Mouse (Mus musculus) forebrain, embryonic 13.5 days (tissue): ENCODE measurements around the gene Fbxo3. TPM values are rescaled to one million over a fixed set of nuclear protein-coding genes. Genes with fewer than 3 reads are reported as not detected.
"Not testable (repeated sequence)": the region's sequence is repeated elsewhere in the genome, so short reads cannot be mapped to it uniquely, and the experiment has no call there.

Experiments used
- ATAC-seq: fragments of 200-750 bp; cut with Nextera tagmentation; 2 replicates; pipeline ENCODE4 v1.8.0; 2017
- H3K27ac ChIP-seq: fragments of 300-500 bp; sonication (generic); 2 replicates; pipeline ENCODE4 v1.5.1; 2015; ENCODE audit warnings: inconsistent platforms, mild to moderate bottlenecking, moderate library complexity
- H3K27me3 ChIP-seq: fragments of 300-500 bp; sonication (generic); 2 replicates; pipeline ENCODE4 v1.6.1; 2015; ENCODE audit warnings: mild to moderate bottlenecking, inconsistent platforms
- H3K36me3 ChIP-seq: fragments of 300-500 bp; sonication (generic); 2 replicates; pipeline ENCODE4 v1.6.1; 2015; ENCODE audit warnings: mild to moderate bottlenecking, inconsistent platforms; ENCODE audit not compliant: poor library complexity, severe bottlenecking
- H3K4me1 ChIP-seq: fragments of 300-500 bp; sonication (generic); 2 replicates; pipeline ENCODE4 v1.6.1; 2015; ENCODE audit warnings: inconsistent platforms
- H3K4me2 ChIP-seq: fragments of 300-500 bp; sonication (generic); 2 replicates; pipeline ENCODE4 v1.6.1; 2015; ENCODE audit warnings: inconsistent platforms, mild to moderate bottlenecking, moderate library complexity
- H3K4me3 ChIP-seq: fragments of 300-500 bp; sonication (generic); 2 replicates; pipeline ENCODE4 v1.5.1; 2015; ENCODE audit warnings: mild to moderate bottlenecking, inconsistent platforms
- H3K9ac ChIP-seq: fragments of 300-500 bp; sonication (generic); 2 replicates; pipeline ENCODE4 v1.6.1; 2015; ENCODE audit warnings: mild to moderate bottlenecking, inconsistent platforms
- H3K9me3 ChIP-seq: fragments of 300-500 bp; sonication (generic); replicated peaks from 2 replicates; pipeline ENCODE4 v1.6.1; 2016; ENCODE audit warnings: inconsistent platforms
- WGBS: fragments of 180-500 bp; shearing (Covaris S2); methylation state at CpG from one replicate; pipeline ENCODE4 v1.1.7; 2015; 5-methylcytosine and 5-hydroxymethylcytosine counted together
- polyA plus RNA-seq: library from polyadenylated mRNA; unstranded; fragments of >200 nt; fragmentation: Nextera tagmentation; extraction: Ambion mirVana; gene quantifications from 2 replicates; pipeline ENCODE4 v1.2.1, GENCODE M21; 2015

The Fbxo3 gene
- polyA plus RNA-seq, 1 experiment from 2014 or later: 60.2 TPM

DNA sequence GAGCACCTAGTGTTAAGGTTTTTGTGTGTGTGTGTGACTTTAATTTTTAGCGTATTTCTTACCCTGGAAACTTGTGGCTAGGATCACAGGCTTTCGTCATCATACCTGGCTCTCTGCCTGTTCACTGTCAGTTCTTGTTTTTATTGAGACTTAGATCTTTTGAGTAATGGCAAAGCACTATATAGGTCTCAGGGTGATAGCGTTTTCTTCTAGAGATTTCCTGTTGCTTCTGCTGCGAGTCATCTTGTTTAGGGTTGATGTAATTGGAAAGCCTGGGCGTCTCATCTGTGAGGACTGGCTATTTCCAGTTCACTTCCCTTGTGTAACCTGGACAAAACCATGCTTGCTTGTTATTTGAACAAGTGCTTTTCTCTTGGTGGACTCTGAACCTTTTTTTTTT, 14.1 kb downstream of the Fbxo3 start:
- Histone ChIP-seq H3K9me3 (no peaks in the 10 kb centered on the region), H3K4me2 (no peak overlapping the region), H3K4me1 (no peaks in the 10 kb centered on the region), H3K4me3 (no peak overlapping the region), H3K36me3 (peaks cover 47% of the 10 kb centered on the region), H3K9ac (no peak overlapping the region), H3K27me3 (no peaks in the 10 kb centered on the region), H3K27ac (no peak overlapping the region)
- ATAC-seq: no peak
- 77% methylated on average over 5 of the region's 5 CpGs for WGBS

GRCm38 (mm10) chr2:104042766-104043165, 15.2 kb downstream of the Fbxo3 start:
- H3K9me3 ChIP-seq: no peaks in the 10 kb centered on the region

GRCm38 (mm10) chr2:104043624-104044478, 16.3 kb downstream of the Fbxo3 start:
- no peaks in the 10 kb centered on the region for H3K9me3 ChIP-seq
- 54% methylated on average over 5 of the region's 5 CpGs for WGBS
- H3K4me3 ChIP-seq: no peak overlapping the region
- peaks cover 44% of the 10 kb centered on the region for H3K36me3 ChIP-seq
- no peak overlapping the region for H3K4me2 ChIP-seq
- no peak overlapping the region for H3K27ac ChIP-seq
- H3K9ac ChIP-seq: no peak overlapping the region
- no peaks in the 10 kb centered on the region for H3K4me1 ChIP-seq
- ATAC-seq: no peak
- no peaks in the 10 kb centered on the region for H3K27me3 ChIP-seq

More at GRCm38 (mm10) chr2:104042766-104043165, 15.2 kb downstream of the Fbxo3 start:
- no peak overlapping the region for H3K9ac ChIP-seq
- 96% methylated on average over 15 of the region's 15 CpGs for WGBS
- H3K4me2 ChIP-seq: no peak overlapping the region
- peaks cover 38% of the 10 kb centered on the region for H3K36me3 ChIP-seq
- no peaks in the 10 kb centered on the region for H3K27me3 ChIP-seq
- ATAC-seq: no peak
- no peaks in the 10 kb centered on the region for H3K4me1 ChIP-seq
- H3K27ac ChIP-seq: no peak overlapping the region
- H3K4me3 ChIP-seq: no peak overlapping the region

DNA sequence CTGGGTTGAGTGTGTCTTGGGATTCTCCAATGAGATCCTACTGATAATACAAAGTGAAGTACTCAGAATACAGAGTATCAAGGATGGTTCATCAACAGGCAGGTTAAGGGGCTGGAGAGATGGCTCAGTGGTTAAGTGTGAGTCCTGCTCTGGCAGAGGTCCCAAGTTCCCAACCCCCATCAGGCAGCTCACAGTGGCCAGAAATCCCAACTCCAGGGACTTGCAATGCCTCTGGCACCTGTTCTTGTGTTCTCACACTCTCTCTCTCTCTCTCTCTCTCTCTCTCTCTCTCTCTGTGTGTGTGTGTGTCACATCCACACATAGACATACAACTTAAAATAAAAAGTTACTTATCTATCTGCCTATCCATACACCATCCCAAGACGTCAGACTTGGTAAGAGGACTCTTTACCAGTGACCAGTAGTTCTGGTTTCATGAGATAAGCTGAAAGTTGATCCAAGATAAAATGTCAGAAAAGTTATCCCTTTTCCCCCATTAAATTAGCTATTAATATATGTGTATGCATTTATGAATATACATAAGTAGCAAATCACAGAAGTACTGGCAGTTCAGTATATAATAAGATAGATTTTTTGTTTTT, 17.1 kb downstream of the Fbxo3 start:
- WGBS: 95% methylated on average over 1 of the region's 1 CpGs
- H3K9me3 ChIP-seq: no peaks in the 10 kb centered on the region
- ATAC-seq: no peak
- H3K9ac ChIP-seq: no peak overlapping the region
- H3K4me1 ChIP-seq: no peaks in the 10 kb centered on the region
- H3K36me3 ChIP-seq: peaks cover 39% of the 10 kb centered on the region
- H3K4me3 ChIP-seq: no peak overlapping the region
- no peak overlapping the region for H3K4me2 ChIP-seq
- H3K27me3 ChIP-seq: no peaks in the 10 kb centered on the region
- H3K27ac ChIP-seq: no peak overlapping the region

- H3K9me3 ChIP-seq: no peaks in the 10 kb centered on the region
- H3K4me2 ChIP-seq: no peak overlapping the region
- H3K4me1 ChIP-seq: no peaks in the 10 kb centered on the region
- H3K36me3 ChIP-seq: peaks cover 47% of the 10 kb centered on the region
- WGBS: 94% methylated on average over 1 of the region's 1 CpGs
- no peak for ATAC-seq
- no peak overlapping the region for H3K9ac ChIP-seq
- no peaks in the 10 kb centered on the region for H3K27me3 ChIP-seq
- no peak overlapping the region for H3K4me3 ChIP-seq
- H3K27ac ChIP-seq: no peak overlapping the region
Measured at GRCm38 (mm10) chr2:104058381-104058780, 30.9 kb downstream of the Fbxo3 start.

- Histone ChIP-seq H3K27me3 (no peaks in the 10 kb centered on the region), H3K4me1 (no peaks in the 10 kb centered on the region), H3K27ac (no peak overlapping the region), H3K4me3 (no peak overlapping the region), H3K9me3 (no peaks in the 10 kb centered on the region), H3K4me2 (no peak overlapping the region), H3K9ac (no peak overlapping the region), H3K36me3 (peaks cover 41% of the 10 kb centered on the region)
- 93% methylated on average over 4 of the region's 4 CpGs for WGBS
- no peak for ATAC-seq
Measured at GRCm38 (mm10) chr2:104058954-104059353, 31.4 kb downstream of the Fbxo3 start.

GRCm38 (mm10) chr2:104059786-104060185, 32.3 kb downstream of the Fbxo3 start:
- Histone ChIP-seq H3K4me3 (no peak overlapping the region), H3K27ac (no peak overlapping the region), H3K27me3 (no peaks in the 10 kb centered on the region), H3K36me3 (peaks cover 33% of the 10 kb centered on the region), H3K9ac (no peak overlapping the region), H3K4me2 (no peak overlapping the region), H3K4me1 (no peaks in the 10 kb centered on the region), H3K9me3 (no peaks in the 10 kb centered on the region)
- whole genome bisulfite sequencing: 91% methylated on average over 10 of the region's 10 CpGs
- ATAC-seq: no peak

DNA sequence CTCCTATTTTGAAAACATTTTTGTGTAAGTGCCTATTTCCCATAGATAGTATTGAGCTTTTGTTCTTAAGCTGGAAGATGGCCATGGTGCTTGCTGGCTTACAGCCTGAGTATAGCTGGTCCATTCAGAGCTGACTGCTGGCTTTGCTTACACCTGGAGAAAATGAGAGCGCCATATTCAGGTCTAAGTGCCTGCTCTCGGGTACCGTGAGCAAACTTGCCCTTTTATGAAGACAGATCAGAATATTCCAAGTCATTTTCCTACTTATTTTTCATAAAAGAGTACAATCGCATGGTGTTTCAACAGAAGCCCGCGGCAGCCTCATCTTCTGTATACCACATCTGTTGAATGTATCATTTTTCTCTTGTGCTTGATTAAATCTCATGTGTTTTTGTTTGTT, 33.5 kb downstream of the Fbxo3 start:
- no peaks in the 10 kb centered on the region for H3K4me1 ChIP-seq

DNA sequence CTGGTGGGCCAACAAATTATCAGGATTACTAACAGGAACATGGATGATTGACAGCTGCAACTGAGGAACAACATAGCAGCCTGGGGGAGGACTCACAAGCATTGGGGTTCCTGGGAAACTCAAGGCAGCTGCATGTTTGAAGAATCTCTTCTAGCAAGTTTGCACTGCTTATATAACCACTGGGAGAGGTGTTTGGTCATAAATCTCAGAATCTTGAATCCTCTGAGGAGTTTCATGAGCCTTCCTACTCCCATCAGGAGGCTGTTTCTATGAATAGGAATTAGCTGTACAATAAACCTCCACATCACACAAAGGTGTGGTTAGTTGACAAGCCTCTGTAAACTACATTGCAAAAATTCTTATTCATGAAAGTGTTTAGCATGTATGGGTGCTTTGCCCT, 35.1 kb downstream of the Fbxo3 start:
- Histone ChIP-seq H3K27me3 (no peaks in the 10 kb centered on the region), H3K9me3 (no peaks in the 10 kb centered on the region), H3K4me3 (no peak overlapping the region), H3K4me2 (no peak overlapping the region), H3K4me1 (no peaks in the 10 kb centered on the region), H3K9ac (no peak overlapping the region), H3K27ac (no peak overlapping the region), H3K36me3 (peaks cover 25% of the 10 kb centered on the region)
- no peak for ATAC-seq

More for the DNA sequence above, 33.5 kb downstream of the Fbxo3 start:
- peaks cover 25% of the 10 kb centered on the region for H3K36me3 ChIP-seq
- no peak overlapping the region for H3K27ac ChIP-seq
- H3K4me3 ChIP-seq: no peak overlapping the region
- H3K9ac ChIP-seq: no peak overlapping the region
- no peak for ATAC-seq
- 95% methylated on average over 6 of the region's 6 CpGs for WGBS
- H3K4me2 ChIP-seq: no peak overlapping the region
- H3K27me3 ChIP-seq: no peaks in the 10 kb centered on the region
- H3K9me3 ChIP-seq: no peaks in the 10 kb centered on the region

DNA sequence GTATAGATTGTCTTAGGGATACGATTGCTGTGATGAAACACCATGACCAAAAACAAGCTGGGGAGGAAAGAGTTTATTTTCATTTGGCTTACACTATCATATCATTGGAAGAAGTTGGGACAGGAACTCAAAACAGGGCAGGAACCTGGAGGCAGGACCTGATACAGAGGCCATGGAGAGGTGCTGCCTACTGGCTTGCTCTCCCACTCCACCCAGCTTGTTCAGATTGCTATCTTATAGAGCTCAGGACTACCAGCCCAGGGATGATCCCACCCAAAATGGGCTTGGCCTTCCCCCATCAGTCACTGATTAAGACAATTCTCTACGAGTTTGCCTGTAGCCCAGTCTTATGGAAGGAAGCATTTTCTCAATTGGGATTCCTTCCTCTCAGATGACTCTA, 36.6 kb downstream of the Fbxo3 start:
- H3K36me3 ChIP-seq: peaks cover 19% of the 10 kb centered on the region
- 92% methylated on average over 2 of the region's 2 CpGs for WGBS
- no peaks in the 10 kb centered on the region for H3K27me3 ChIP-seq
- no peak for ATAC-seq
- no peaks in the 10 kb centered on the region for H3K4me1 ChIP-seq
- no peak overlapping the region for H3K27ac ChIP-seq
- H3K9me3 ChIP-seq: no peaks in the 10 kb centered on the region
- no peak overlapping the region for H3K4me3 ChIP-seq
- no peak overlapping the region for H3K9ac ChIP-seq
- no peak overlapping the region for H3K4me2 ChIP-seq

GRCm38 (mm10) chr2:104065526-104065925, 38.0 kb downstream of the Fbxo3 start, which contains the start of gene Gm10912:
Gene Gm10912, plus strand, starts transcription at chr2:104065826.
- H3K4me2 ChIP-seq, H3K4me3 ChIP-seq, H3K4me1 ChIP-seq, H3K9me3 ChIP-seq, H3K27me3 ChIP-seq, ATAC-seq, H3K27ac ChIP-seq, H3K9ac ChIP-seq, H3K36me3 ChIP-seq: not testable (repeated sequence)
- WGBS: 86% methylated on average over 6 of the region's 6 CpGs

- H3K36me3 ChIP-seq: not testable (repeated sequence)
Measured at GRCm38 (mm10) chr2:104068450-104068849, 40.9 kb downstream of the Fbxo3 start, which contains the start of gene Gm10799. Gene Gm10799, minus strand, starts transcription at chr2:104068550.

More at GRCm38 (mm10) chr2:104068450-104068849, 40.9 kb downstream of the Fbxo3 start, which contains the start of gene Gm10799:
- H3K4me3 ChIP-seq, H3K27ac ChIP-seq, H3K9ac ChIP-seq, H3K4me1 ChIP-seq, ATAC-seq, H3K4me2 ChIP-seq, H3K9me3 ChIP-seq, H3K27me3 ChIP-seq: not testable (repeated sequence)
- WGBS: 76% methylated on average over 7 of the region's 7 CpGs
